Mouse (Mus musculus) urinary bladder, postnatal 36 days (tissue): ENCODE measurements around the gene Gm9837.

Experiments used
- DNase-seq, 2 experiments: peaks; one replicate each; pipeline ENCODE4 v3.0.0; 2022; ENCODE audit warnings: low spot score in 2 of 2, mixed read lengths in 1 of 2

Gene Gm9837

GRCm38 (mm10) chr11:53486822-53487594 lies 16.7 kb upstream of the Gm9837 start:
- DNase-seq, result peak; percentile 54 to 75

DNA sequence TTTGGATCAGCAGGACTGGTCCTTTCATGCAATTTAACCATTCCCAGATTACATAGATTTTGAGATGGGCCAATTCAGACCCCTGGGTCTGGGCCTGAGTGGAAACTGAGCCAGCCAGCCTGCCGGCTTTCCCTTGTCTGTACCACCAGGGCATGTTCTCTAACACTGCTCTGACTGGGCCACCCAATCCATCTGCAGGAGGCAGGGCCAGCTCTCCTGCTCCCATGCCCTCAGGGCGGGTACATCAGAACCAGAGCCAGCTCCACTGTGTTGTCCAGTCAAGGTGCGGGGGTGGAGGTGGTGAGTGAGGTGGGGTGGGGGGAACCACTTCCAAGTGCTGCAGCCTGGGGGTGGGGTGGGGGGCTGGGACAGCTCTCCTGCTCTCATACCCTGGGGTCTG lies 16.1 kb upstream of the Gm9837 start:
- no peak for DNase-seq

GRCm38 (mm10) chr11:53485719-53486118 lies 15.4 kb upstream of the Gm9837 start:
- DNase-seq, result no peak

GRCm38 (mm10) chr11:53483159-53483891 lies 13.0 kb upstream of the Gm9837 start:
- no peak for DNase-seq

GRCm38 (mm10) chr11:53481088-53481730 lies 10.9 kb upstream of the Gm9837 start:
- no peak for DNase-seq

- peak; percentile 43 to 47 for DNase-seq
These were observed 9.6 kb upstream of the Gm9837 start, which contains the start of the genes Gm9945 and Sowaha for GRCm38 (mm10) chr11:53479783-53480301. Gene Gm9945, plus strand, starts transcription at chr11:53480166. Gene Sowaha, minus strand, starts transcription at chr11:53480274.

GRCm38 (mm10) chr11:53479171-53479782 lies 9.0 kb upstream of the Gm9837 start:
- DNase-seq, result no peak

DNA sequence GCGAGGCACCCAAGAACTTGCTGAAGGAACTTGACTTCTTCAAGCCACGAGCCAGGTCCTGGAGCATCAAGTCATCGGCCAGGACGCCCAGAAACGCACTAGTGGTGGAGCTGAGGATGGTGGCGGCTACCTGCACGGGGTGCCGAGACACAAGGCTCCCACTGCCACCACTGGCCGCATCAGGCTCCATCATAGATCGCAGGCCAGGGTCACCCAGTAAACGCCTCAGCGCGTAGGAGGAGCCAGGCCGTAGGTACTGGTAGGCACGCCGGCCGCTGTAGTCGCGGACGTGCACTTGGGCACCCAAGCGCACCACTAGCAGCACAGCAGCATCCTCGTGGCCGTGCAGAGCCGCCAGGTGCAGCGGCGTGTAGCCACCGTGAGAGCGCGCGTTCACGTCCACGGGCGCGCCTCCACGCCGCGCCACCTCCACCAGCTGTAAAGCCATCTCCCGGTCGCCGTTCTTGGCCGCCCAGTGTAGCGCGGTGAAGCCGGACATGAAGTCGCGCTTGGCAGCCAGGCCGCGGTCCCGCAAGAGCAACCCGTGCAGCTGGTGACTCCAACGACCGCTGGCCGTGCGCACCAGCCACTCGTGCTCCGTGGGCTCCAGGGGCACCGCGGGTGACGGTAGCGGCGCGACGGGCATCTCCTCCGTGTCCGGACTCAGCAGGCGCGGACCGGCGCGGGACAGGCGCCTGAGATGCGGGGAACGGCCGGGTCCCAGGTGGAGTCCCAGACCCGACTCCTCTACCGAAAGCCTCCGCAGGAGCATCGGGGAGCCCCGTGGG lies 8.3 kb upstream of the Gm9837 start:
- DNase-seq, result no peak

GRCm38 (mm10) chr11:53477833-53478232 lies 7.6 kb upstream of the Gm9837 start:
- DNase-seq, result no peak

DNA sequence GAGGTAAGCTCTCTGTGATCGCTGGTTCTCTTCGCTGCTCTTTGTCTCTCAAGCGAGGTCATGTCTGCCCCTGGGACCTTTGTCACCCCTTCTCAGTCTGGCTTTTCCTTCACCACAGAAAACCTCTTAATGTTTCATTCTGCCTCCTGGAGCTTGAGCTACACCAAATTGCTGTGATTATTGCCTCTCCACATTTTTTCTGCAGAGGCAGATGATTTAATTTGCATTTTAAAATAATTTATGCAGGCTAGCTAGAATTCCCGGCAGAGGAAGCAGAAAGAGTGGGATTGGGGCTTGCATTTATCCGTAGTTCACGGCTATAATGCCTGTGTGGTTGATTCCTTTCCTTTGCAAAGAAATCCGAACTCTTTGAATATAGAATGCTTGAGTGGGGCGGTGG lies 5.3 kb upstream of the Gm9837 start:
- DNase-seq, result no peak

DNA sequence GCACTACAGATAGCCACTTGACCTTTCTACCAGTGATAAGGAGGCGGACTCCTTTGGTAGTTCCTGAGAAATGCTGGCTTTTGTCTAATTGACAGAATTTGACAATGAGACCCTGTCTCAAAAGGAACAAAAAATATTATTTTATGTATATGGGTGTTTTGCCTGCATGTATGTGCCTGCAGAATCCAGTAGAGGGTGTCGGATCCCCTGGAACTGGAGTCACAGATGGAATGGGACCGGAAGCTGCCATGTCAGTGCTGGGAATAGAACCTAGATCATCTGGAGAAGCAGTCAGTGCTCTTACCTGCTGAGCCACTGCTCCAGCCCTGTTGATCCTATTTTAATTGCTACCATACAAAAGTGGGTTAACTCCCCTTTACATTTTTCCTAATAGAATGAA lies 2.4 kb upstream of the Gm9837 start:
- no peak for DNase-seq

DNA sequence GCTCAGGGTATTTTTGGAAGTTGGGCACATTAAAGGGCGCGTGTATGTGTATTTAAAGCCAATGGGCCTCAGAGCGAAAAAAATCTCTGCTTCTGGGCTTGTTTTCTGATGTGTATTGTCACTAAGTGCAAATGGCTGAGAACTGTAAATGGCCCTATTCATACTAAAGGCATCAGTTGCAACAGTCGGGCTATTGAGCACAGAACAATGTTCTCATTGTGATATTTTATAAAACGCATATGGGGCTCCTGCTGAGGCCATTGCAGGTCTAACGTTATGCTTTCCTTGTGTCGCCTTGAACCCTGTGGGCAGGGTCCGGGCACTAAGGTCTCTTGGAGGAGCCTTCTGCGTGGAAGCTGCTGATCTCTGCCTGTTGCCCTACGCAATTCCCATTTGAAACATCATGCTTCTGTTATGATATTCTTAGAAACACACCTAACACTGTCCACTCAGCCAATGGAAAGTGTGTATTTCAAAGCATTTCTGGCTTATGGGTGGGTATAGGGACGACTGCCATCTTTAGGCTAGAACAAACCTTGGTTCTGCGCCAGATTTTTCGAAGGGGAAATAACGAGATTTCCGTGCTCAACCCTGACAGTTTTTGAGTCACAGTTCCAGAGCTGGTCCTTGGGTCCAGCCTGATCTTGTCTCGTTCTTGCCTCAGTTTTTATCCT lies 848 bp downstream of the Gm9837 start:
- DNase-seq, result no peak

DNA sequence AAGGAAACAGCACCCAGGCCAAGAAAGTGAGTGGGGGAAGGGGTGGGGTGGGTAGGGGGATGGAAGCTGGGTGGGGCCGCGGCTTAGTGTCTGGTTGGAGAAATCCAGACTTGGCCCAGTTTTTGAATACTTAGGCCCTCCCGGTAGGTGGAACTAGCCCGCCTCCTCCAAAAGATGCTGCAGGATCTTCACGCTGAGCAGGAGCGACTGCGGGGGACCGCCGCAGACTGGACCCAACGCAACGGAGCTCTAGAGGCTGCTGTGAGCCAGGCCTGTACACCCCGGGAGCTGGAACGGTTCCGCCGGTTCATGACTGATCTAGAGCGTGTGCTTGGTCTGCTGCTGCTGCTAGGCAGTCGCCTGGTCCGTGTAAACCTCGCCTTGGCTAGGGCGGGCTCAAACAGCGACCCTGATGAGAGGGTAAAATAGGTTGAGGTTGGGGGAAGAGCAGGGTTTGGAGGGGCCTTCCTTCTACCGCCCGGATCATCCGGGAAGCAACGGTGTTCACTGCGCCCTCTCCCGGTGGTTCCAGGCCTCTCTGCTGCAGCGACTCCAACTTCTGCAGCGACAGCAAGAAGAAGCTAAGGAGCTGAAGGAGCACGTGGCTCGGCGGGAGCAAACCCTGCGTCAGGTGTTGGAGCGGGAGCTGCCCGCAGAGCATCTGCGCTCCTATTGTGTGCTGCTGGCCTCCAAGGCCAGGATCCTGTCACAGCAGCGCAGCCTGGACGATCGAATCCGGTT lies 3.9 kb downstream of the Gm9837 start:
- peak in 1 of 2 experiments; percentile 72 for DNase-seq

GRCm38 (mm10) chr11:53463551-53464424 lies 6.5 kb downstream of the Gm9837 start:
- no peak for DNase-seq

GRCm38 (mm10) chr11:53461727-53462126 lies 8.6 kb downstream of the Gm9837 start:
- DNase-seq, result peak in 1 of 2 experiments; percentile 40

DNA sequence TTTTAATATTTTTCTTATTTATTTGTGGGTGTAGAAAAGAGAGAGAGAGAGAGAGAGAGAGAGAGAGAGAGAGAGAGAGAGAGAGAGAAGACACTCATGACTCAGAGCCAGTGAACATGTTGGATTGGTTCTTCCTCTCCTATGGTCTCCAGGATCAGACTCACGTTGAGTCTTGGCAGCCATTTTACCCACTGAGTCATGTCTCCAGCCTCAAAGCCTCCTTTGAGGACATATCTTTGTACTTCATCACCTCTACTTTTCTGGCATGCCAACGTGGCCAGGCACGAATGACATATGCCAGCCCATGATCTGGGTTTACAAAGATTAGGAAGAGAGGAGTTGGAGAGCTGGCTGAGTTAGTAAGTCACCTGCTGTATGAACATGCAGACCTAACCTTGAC lies 10.1 kb downstream of the Gm9837 start:
- no peak for DNase-seq

DNA sequence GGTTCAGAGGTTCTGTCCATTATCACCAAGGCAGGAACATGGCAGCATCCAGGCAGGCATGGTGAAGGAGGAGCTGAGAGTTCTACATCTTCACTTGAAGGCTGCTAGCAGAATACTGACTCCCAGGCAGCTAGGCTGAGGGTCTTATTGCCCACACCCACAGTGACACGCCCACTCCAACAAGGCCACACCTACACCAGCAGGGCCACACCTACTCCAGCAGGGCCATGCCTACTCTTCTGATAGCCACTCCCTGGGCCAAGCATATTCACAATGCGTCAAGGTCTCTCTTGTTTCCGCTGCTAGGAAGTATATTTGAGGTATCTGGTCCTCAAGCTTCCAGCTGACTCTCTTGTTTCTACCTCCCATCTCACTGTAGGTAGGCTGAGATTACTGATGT lies 11.3 kb downstream of the Gm9837 start:
- no peak for DNase-seq

GRCm38 (mm10) chr11:53457372-53457954 lies 12.8 kb downstream of the Gm9837 start:
- no peak for DNase-seq
